Mouse (Mus musculus): ENCODE measurements around the gene Gm45711. TPM values are rescaled to one million over a fixed set of nuclear protein-coding genes. Genes with fewer than 3 reads are reported as not detected.
"Not testable (repeated sequence)": the region's sequence is repeated elsewhere in the genome, so short reads cannot be mapped to it uniquely, and the experiment has no call there.

Gm45711 gene
- polyA plus RNA-seq, 1 experiment = not detected

DNA sequence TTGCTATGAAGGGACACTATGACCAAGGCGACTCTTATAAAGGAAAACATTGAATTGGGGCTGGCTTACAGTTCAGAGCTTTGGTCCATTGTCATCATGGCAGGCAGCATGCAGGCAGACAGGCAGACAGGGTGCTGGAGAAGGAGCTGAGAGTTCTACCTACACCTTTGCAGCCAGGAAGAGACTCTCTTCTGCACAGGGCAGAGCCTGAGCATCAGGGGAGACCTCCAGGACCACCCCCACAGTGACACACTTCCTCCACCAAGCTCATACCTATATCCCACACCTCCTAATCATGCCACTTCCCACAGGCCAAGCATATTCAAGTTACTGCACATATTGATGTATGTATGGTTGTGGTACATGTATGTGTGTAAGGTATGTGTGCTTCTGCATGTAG is 26.9 kb upstream of the Gm45711 start:
- no peak for TF ChIP-seq GATA1 (IDR thresholded peaks at IDR 0.05; ENCODE audit: low read length)

DNA sequence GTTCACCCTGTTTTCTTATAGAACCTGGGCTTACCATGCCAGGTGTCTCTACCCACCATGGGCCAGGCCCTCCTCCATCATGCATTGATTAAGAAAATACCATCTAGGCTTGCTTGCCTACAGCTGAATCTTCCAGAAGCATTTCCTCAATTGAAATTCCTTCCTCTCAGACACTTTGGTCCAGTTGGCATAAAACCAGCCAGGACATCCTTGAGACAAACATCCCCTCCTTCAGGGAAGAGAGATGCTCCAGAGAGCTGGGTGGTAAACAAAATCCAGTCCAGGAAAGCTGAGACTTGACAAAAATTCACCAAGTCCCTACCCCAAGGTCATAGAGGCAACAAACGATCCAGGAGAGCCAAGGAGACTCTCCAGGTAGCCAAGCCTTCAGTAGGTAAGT is 24.3 kb upstream of the Gm45711 start:
- TF ChIP-seq GATA1 (IDR thresholded peaks at IDR 0.05; ENCODE audit: low read length) = no peak

DNA sequence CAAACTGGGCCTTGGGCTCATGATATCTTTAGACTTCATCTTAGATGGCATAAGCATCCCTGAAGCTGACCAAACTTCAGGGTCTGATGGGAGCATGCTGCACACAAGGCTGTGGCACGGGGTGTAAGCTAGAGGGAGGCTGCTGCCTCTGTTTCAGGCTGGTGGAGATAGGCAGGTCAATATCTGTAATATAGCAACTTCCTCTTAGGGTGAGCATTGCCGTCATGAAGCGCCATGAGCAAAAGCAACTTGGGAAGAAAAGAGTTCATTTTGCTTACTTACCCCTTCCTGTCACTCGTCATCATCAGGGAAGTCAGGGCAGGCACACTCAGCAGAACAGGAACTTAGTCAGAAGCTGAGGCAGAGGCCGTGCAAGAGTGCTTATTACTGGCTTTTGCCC is 23.9 kb upstream of the Gm45711 start:
- TF ChIP-seq GATA1 (IDR thresholded peaks at IDR 0.05; ENCODE audit: low read length) = no peak

DNA sequence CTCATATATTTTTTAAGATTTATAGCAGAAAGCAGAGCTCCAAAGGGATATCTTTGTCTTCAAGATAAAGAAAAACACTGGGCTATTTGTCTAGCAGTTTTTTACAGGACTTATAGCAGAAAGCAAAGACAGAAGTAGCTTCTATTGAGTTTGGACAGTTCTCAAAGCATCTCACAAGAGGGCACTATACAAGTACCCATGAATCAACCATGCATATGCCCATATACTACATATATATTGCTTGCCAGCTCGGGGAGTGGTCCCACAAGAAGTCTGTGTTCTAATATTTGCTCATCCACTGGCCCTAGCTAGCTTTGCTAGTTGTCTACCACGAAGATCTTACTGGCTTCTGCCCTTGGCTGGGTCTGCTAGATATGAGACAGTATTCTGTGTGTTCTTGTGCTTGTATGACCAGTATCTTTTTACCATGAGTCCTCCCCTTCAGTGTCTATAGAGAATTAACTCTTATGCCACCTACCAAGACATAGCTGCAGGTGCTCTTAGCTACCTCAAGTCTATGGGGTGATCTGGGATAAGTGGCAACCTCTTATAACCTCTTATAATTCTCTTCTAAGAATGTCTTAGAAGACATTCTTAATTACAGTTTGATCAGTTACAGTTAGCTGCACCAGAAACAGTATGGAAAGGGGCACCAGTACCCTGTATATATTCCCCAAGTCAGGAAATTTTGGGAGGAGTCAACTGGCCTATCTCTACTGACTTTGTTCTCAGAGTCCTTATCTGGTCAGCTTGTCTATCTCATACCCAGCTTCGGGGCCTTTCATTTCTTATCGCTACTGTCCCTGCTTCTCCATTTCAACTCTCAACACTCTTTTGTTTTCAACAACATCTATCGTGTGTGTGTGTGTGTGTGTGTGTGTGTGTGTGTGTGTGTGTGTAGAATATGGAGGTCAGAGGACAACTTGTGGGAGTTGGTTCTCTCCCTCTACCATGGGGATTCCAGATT is 23.1 kb upstream of the Gm45711 start:
- TF ChIP-seq GATA1 (IDR thresholded peaks at IDR 0.05; ENCODE audit: low read length) = no peak

DNA sequence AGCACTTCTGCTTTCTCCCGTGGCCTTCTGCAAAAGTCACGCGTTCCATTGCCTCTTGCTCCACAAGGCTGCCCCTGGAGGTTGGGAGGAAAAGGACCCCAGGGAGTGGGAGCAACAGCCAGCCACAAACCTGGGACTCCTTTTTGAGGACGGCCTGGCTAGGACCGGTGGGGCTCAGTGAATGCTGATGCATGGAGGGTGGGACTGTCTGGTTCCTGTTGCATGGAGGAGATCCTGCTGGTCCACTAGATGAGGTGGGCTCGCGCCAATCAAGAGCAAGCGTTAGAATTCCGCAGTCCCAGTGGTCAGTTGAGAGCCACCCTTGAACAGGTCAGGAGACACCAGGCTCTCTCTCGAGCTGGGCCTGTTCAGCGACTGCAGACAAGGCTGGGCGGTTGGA is 12.0 kb upstream of the Gm45711 start, which contains the start of gene Cmtm2b:
Gene Cmtm2b (plus strand): TSS at position 301 of the 400 bp plus-strand sequence.
- not testable (repeated sequence) for TF ChIP-seq GATA1 (IDR thresholded peaks at IDR 0.05; ENCODE audit: low read length)

DNA sequence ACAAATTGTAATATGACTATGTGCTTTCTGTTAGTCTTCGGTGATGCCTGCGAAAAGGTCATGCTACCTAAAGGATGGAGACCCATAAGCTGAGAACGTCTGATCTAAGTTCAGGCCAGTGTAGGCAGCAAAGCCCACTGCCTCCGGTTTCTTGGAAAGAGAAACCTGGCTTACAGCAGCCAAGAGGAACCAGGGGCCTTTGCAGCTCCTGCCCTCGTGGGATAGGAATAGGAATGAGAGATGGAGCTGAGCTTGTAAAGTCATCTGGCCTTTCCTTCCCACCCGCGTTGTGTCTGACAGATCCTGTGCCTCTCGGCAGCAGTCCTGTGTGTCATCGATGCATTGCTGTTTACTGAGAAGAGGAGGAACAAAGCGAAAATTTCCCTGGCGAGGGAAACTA is 11.4 kb upstream of the Gm45711 start, which contains the start of gene Gm11020:
Gene Gm11020 (plus strand): TSS at position 301 of the 400 bp plus-strand sequence.
- TF ChIP-seq GATA1 (IDR thresholded peaks at IDR 0.05; ENCODE audit: low read length) = not testable (repeated sequence)

DNA sequence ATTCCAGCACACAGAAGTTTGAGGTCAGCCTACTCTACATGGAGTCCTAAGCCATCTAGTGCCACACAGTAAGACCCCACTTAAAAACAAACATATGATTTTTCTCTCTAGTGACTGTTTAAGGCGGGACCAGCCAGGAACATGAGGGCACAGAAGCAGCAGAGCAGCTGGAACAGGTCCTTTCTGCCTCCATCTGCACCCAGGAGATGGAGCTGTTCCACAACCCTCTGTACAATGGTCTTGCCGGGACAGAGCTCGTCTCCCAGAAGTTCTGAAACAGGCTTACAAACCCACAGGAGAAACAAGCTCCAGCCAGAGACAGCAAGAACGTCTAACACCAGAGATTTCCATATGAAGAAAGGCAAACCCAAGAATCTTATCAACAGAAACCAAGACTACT is 3.4 kb upstream of the Gm45711 start:
- no peak for TF ChIP-seq GATA1 (IDR thresholded peaks at IDR 0.05; ENCODE audit: low read length)

DNA sequence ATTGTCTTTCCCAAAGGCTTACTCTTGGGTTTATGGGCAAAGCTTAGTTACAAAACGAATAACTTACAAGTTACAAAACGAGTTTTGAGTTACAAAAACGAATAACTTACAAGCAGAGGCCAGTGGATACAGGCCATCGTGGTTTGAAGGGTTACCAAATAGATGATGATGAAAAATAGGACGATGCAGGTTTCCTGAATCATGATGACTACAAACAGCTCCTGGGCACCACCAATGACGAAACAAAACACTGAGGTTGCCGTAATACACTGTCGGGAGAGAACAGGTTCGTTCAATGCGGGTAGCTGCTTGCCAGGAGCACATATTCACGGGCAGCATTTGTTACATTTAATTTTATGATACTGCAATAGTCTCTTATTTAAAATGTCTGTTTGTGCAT is 4.9 kb downstream of the Gm45711 start:
- TF ChIP-seq GATA1 (IDR thresholded peaks at IDR 0.05; ENCODE audit: low read length) = no peak

DNA sequence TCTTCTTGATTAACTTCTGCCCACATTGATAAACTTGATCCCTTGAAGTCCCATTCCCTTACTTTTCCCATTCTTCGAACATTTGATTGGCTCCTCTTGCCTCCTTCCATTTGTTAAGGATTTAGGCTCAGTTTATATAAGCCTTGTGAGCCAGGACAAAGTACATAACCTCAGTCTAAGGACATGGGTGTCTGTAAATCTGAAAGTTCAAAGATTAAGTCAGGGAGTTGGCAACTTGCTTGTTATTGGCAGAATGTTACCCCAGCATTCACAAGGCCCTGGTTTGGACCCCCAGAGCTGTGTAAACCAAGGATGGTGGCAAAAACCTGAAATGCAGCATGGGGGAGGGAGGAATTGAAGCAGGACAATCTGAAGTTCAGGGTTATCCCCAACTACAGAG is 15.5 kb downstream of the Gm45711 start:
- no peak for TF ChIP-seq GATA1 (IDR thresholded peaks at IDR 0.05; ENCODE audit: low read length)

DNA sequence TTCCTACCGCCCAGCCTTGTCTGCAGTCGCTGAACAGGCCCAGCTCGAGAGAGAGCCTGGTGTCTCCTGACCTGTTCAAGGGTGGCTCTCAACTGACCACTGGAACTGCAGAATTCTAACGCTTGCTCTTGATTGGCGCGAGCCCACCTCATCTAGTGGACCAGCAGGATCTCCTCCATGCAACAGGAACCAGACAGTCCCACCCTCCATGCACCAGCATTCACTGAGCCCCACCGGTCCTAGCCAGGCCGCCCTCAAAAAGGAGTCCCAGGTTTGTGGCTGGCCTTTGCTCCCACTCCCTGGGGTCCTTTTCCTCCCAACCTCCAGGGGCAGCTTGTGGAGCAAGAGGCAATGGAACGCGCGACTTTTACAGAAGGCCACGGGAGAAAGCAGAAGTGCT is 16.8 kb downstream of the Gm45711 start, which contains the start of gene Cmtm2a:
Gene Cmtm2a (minus strand): TSS at position 101 of the 400 bp plus-strand sequence.
- not testable (repeated sequence) for TF ChIP-seq GATA1 (IDR thresholded peaks at IDR 0.05; ENCODE audit: low read length)

DNA sequence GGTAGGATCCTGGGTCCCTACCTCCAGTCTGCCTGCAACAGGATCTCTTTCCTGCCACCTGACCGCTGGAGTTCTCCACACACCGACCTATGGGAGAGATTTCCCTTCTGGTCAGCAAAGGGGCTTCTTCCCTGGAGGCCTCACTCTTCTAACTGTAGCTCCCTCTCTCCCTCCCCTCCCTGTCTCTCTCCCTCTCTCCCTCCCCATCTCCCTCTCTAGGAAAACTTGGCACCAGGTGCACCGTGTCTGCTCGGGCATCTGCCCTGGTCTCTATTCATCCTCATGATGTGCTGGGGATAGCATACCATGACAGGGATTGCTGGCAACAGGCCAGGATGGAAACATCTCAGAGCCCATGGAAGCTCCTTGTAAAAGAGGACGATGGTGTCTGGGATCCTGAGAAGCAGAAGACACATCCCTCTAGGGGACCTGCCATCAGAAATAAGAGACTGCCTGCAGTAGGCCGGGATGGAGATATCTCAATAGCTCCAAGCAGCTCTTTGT is 40.9 kb downstream of the Gm45711 start:
- no peak for TF ChIP-seq GATA1 (IDR thresholded peaks at IDR 0.05; ENCODE audit: low read length)

DNA sequence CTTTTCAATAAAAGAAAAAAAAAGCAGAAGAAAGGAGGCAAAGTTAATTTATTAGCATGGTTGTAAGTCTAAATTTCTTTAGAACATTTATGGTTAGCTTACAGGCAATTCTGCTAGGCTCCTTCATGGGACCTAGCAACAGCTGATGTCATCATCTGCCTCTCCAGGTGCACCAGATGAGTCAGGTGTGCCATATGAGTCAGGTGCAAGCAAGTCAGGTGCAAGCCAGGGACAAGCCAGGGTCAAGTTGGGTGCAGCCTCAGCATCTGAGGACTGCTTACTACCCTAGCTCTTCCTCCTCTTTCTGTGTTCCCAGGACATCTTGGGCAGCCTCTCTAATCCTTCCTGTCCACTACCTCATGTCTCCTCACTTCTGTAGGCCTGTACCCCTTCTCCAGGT is 41.5 kb downstream of the Gm45711 start:
- TF ChIP-seq GATA1 (IDR thresholded peaks at IDR 0.05; ENCODE audit: low read length) = no peak

DNA sequence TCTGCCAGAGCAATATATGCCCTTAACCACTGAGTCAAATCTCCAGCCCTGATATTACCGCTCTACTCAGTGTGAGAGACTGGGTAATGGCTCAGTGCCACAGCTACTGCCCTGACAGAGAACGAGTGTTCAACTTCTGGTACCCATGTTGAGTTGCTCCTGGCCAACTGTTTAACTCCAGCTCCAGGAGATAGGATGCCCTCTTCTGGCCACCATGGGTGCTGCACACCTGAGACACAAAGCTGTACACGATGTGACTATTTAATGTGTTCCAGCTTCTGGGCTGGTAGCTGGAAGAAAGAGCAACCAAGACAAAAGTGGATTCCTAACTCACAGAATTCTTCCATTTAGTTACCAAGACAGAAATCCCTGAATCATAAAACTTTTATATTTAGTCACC is 56.9 kb downstream of the Gm45711 start:
- no peak for TF ChIP-seq GATA1 (IDR thresholded peaks at IDR 0.05; ENCODE audit: low read length)

DNA sequence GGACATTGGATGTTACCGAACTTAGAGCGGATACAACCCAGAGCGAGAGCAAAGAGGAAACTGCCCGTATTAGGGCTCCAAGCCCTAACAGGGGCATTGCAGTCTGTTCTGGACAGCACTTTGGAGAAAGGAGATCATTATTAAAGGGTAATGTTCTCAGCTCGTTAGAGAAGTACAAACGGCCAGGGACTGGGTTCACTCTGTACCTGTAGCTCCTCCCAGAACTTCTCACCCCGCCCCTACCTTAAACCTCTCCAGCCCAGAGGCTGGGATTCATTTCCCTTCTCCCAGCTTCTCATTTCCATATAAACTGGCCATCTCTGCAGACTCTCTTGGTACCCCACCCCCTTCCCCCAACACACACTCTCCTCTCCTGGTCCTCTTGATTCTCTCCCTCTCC is 58.4 kb downstream of the Gm45711 start:
- TF ChIP-seq GATA1 (IDR thresholded peaks at IDR 0.05; ENCODE audit: low read length) = no peak

DNA sequence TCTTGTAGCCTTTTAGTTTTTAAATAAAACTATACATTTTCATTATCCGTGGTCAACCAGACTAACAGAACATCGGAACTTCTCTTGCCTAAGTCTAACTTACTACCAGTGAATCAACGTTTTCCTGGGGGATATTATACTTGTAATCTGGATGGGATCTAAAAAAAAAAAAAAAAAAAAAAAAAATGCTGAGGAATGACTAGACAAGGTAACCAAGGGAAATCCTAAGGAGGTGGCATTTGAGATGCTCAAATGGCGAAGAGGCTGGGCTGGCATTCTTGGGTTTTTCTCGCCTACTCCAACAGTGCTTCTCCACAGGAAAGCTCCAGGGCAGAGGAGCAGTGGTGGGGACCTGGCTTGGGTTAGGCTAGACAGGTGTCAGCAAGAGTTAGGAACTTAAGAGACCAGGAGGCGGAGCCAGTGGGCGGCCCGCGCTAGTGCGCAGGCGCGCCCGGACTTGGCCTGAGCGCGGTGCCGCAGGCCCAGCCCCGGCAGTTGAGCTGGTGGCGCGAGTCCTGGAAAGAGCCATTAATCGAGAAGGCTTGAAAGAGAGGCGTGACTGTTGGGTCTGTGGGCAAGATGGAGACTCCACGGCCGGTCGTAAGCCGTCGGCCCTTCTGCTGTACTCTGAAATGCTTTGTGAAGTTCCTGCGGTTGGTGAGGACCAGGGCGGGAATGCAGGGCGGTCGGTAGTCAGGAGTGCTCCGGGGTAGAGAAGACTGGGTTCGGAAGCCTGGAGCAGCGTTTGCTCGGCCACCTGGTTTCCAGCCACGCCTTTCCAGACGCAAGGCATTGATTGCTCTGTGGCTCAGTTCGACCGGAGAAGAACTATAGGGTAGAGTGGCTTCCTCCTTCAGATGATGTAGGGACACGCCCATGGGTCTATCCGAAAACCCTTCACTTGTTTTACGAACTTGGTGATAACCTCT is 59.2 kb downstream of the Gm45711 start, which contains the start of gene Cklf:
Gene Cklf (plus strand): TSS at position 423 of the 929 bp plus-strand sequence.
- TF ChIP-seq GATA1 (IDR thresholded peaks at IDR 0.05; ENCODE audit: low read length) = no peak

All from G1E-ER4 (cell line).